Mouse (Mus musculus): ENCODE measurements at regions not wholly inside any gene's neighbourhood (a gene's known extent, or its start where the extent isn't known, plus 50 kb on each side); places are given as distances from the start of the nearest gene placed in this dataset.

DNA sequence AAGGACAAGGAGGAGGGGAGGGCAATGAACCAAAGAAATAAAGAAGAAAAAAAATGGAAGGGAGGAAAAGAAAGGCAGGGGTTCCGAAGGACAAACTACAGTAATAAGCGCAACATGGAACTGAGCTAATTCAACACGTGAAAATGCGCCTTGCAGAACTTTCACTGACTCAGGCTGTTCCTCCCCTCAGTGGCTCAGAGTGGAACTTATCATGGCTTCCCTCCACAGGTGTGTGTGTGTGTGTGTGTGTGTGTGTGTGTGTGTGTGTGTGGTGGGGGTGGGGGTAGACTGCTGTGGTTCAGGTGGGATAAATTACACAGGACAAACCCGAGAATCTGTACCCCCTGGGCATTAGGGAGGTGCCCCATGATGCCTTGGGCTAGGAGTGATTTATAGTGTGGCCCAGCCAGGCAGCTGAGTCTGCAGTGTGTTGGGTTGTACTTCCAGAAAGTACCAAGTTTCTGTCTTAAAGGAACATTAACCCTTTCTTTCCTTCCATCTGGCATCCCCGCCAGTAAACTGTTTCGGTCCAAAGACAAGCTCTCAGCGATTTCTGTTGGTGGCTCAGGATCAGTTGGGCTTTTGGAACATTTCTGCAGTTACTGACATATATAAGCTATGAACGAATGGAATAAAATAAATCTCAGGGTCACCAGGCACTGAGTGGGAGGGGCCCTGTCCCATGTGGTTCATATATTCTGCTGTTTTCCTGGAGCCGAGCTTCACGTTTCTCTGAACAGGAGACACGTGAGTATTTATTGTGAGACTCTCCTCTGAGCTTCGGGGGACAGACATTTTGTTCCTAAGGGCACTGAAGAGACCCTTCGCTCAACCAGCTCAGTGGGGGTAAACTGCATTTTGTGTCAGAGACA lies 71.1 kb upstream of the Lnx1 start:
- no peak for DNase-seq (ENCODE audit: low spot score)

DNA sequence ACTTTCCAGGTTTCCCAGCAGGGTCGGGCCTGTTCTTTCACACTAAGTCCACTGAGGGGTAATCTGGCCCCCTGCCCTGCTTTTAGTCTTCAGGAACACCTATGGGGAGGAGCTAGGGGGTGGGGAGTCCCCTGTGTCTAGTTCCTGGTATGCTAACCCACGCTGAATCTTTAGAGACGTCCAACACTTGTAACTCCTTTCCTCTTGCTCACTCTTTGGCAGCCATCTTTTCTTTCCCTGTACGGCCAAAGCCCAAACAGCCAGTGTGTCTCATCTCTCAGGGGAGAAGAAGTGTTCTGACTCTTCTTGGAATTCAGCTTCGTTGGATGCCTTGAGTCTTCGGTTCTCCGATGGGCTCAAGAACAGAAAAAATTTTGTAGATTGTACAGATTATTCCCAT lies 68.4 kb upstream of the Lnx1 start:
- DNase-seq (ENCODE audit: low spot score): no peak

DNA sequence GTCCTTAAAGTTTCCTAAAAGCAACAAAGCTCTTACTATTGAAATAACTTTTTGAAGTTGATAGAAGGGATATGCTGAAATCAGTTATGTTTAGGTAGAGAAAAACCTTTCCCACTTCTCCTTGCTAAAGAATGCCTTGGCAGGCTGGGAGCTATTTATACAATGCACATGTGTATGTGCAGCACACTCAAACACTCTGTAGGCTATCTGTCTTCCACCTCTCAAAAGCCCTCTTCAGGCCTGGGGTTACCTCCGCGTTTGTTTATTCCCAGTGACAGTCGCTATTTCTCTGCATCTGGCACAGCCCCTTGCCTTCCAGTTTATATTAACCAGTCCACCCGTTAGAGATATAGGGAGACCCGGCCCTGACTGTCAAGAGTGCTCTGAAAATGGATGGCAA lies 66.3 kb upstream of the Lnx1 start:
- DNase-seq (ENCODE audit: low spot score): no peak

DNA sequence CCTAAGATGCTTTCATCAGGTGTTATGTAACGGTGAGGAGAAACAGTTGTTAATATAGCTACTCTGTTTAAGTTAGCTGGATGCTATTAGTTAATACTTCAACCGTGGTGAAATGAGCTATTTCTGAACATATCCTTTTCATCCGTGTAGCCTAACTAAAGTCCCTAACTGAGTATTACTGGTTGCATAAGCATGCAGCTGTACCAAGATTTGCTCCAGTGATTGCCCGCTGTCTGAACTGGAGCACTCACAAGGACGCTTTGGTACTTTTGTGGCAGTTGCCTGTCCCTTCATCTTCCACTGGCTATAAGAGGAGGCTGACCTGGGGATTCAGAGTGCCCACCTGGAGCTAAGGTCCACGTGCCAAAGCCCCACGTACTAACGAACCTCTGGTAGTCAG lies 65.3 kb upstream of the Lnx1 start:
- DNase-seq (ENCODE audit: low spot score): no peak

DNA sequence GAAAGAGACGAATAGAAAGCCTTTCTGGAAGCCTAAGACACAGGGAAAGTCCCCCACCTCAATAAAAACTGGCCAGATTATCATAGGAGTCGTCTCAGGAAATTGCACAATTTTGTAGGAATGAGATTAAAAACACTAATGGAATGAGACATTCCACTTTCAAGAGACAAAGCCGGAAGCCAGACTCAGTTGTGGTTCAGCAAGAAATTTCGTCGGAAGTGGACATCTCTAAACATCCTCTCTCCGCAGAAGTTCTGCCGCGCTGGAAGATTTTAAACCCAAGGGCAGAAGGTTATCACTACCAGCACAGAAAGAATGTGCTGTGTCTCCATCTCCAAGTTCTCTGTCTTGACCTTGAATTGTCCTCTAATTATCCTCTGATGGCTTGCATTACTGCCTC lies 63.5 kb upstream of the Lnx1 start:
- DNase-seq (ENCODE audit: low spot score): no peak

DNA sequence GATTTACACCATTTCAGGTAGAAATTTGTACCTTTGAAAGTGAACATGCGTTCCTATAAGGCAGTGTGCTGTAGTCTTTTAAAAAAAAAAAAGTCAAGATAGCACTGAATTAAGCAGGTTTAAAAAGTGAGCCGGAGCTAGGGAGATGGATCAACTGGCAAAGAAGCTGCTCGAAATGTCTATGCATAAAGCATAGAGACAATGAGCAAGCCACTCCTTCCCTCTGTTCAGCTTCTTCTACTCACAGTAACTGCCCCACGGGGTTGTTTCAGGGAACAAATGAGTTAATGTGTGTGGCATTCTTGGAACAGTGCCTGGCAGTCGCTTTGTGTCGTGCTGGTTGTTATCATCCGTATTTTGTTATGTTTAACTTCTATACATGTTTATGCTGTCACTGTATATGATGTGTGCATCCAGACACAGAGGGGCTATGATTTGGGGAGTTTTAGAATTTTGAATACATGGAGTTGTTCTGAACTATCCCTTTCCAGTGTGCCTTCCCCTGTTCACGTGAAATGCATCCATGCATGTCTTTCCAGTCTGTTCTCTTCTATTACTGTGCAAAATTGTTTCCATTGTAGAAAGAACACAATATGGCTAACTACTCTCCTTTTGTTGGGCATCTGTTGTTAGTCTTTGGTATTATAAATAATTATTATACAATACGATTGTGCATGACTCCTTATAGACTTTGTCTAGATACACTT lies 62.5 kb upstream of the Lnx1 start:
- no peak for DNase-seq (ENCODE audit: low spot score)

- no peak for DNase-seq (ENCODE audit: low spot score)
These were observed 54.8 kb upstream of the Lnx1 start for GRCm38 (mm10) chr5:74757557-74757956.

- no peak for DNase-seq (ENCODE audit: low spot score)
These were observed 50.2 kb upstream of the Lnx1 start for GRCm38 (mm10) chr5:74752961-74753360.

Measured in c-Kit-positive CD71-positive TER-119-positive erythroid progenitor cells, embryonic 14.5 days (primary cell).